Mouse (Mus musculus): Measurements from ENCODE around the gene 0610040J01Rik. TPM values are rescaled to one million over a fixed set of nuclear protein-coding genes. Genes with fewer than 3 reads are reported as not detected.

Gene 0610040J01Rik
- polyA plus RNA-seq, 1 experiment from 2014 or later: 11.8 TPM

DNA sequence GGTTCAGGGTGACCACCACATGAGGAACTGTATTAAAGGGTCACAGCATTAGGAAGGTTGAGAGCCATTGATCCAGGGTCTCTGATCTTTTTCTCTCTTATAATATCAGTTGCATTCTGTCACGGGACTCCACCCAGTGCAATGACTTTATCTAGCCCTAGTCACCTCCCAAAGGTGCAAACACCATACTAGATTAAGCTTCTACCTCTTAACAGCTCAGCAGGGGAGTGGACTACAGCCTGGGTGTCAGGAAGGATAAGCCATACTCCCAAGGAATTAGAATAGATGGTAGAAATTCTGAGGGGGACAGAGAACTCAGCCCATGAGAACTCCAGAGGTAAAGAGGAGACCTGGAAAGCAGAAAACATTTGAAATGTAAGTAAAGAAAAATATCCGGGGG is 25.7 kb downstream of the 0610040J01Rik start:
- no peak for DNase-seq (ENCODE audit: low spot score)
- H3K4me1 ChIP-seq (replicated peaks; ENCODE audit: control insufficient read depth, insufficient read depth, low read length): peaks cover 7% of the 10 kb centered on the region; the same call in 1 of the 2 replicates
- H3K9me3 ChIP-seq (ENCODE audit: control insufficient read depth, low read length): no peaks in the 10 kb centered on the region
- no peaks in the 10 kb centered on the region for H3K36me3 ChIP-seq (ENCODE audit: control insufficient read depth, insufficient read depth, low read length)
- H3K9ac ChIP-seq (ENCODE audit: low read depth, low read length): no peak overlapping the region
- no peaks in the 10 kb centered on the region for H3K27me3 ChIP-seq (replicated peaks; ENCODE audit: control insufficient read depth, insufficient read depth, low read length)
- H3K27ac ChIP-seq (ENCODE audit: low read depth, low read length): no peak overlapping the region
- no peak overlapping the region for H3K4me3 ChIP-seq (ENCODE audit: low read depth, low read length)
- WGBS: 72% methylated on average over 2 of the region's 2 CpGs
- no peak overlapping the region for H3K4me2 ChIP-seq
- peak; percentile 51; the same call in 1 of the 2 replicates for ATAC-seq (replicated peaks; ENCODE audit: low FRiP score)

DNA sequence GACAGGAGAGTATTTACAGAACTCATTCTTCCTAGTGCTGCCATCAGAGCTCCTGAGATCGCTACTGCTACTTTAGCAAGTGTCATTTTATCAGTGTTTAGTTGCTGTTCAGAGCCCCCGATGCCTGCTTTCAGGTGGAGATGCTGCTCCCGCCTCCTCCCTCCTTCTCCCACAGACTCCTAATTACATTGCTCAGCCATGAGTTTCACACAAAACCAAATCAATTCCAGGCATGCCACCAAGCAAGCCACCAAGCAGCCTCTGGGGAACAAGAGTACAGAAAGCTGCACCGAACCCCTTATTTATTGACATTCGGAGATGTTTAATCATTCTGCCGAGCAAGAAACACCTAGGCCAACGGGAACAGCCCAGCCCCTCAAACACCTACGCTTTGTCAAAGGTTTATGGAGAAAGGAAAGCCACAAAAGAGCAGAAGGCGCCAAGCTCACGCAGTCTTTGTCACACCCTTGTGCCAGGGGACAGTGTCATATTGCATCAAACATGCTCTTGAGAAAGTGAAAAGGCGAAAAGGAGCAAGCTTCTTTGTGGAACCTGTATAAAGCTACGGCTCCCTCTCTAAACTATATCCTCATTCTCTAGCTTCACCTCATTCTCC is 27.7 kb downstream of the 0610040J01Rik start:
- Histone ChIP-seq H3K9ac (ENCODE audit: low read depth, low read length) (no peak overlapping the region), H3K27me3 (replicated peaks; ENCODE audit: control insufficient read depth, insufficient read depth, low read length) (no peaks in the 10 kb centered on the region), H3K9me3 (ENCODE audit: control insufficient read depth, low read length) (0 out of 2 replicates have a peak, but pooled peaks cover 2% of the 10 kb centered on the region), H3K4me3 (ENCODE audit: low read depth, low read length) (no peak overlapping the region), H3K4me1 (replicated peaks; ENCODE audit: control insufficient read depth, insufficient read depth, low read length) (peaks cover 7% of the 10 kb centered on the region; the same call in 1 of the 2 replicates), H3K4me2 (no peak overlapping the region), H3K27ac (ENCODE audit: low read depth, low read length) (no peak overlapping the region), H3K36me3 (ENCODE audit: control insufficient read depth, insufficient read depth, low read length) (no peaks in the 10 kb centered on the region)
- no peak for ATAC-seq (replicated peaks; ENCODE audit: low FRiP score)
- 71% methylated on average over 12 of the region's 12 CpGs for WGBS
- DNase-seq (ENCODE audit: low spot score): no peak

DNA sequence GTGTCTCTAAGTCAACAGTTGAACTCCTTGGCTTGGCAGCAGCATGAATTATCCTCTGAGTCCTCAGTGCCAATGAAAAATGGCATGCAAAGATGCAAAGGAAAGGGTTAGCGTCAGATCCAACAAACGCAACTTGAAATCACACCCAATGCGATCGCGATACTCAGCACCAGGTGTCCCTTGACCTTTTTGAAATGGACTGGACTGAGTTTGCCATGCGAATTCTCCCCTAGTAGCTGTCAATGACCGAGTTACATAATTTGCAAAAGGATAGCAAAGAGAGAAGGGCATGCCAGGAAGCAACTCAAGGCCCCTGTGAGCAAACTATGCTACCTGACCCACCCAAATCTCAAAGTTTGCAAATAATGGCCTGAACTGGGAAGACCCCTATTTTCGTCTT is 34.9 kb downstream of the 0610040J01Rik start:
- ATAC-seq (replicated peaks; ENCODE audit: low FRiP score) (0 out of 2 replicates have a peak, but pooled peaks have one; percentile 7), DNase-seq (ENCODE audit: low spot score) (no peak)
- Histone ChIP-seq H3K27me3 (replicated peaks; ENCODE audit: control insufficient read depth, insufficient read depth, low read length) (no peaks in the 10 kb centered on the region), H3K9me3 (ENCODE audit: control insufficient read depth, low read length) (peaks cover 8% of the 10 kb centered on the region), H3K4me2 (peak overlapping the region; percentile 12; the same call in 1 of the 2 replicates), H3K36me3 (ENCODE audit: control insufficient read depth, insufficient read depth, low read length) (no peaks in the 10 kb centered on the region; the same call in 1 of the 2 replicates), H3K4me3 (ENCODE audit: low read depth, low read length) (no peak overlapping the region), H3K4me1 (replicated peaks; ENCODE audit: control insufficient read depth, insufficient read depth, low read length) (no peaks in the 10 kb centered on the region), H3K9ac (ENCODE audit: low read depth, low read length) (no peak overlapping the region), H3K27ac (ENCODE audit: low read depth, low read length) (peak overlapping the region; percentile 83)
- 77% methylated on average over 8 of the region's 8 CpGs for WGBS

DNA sequence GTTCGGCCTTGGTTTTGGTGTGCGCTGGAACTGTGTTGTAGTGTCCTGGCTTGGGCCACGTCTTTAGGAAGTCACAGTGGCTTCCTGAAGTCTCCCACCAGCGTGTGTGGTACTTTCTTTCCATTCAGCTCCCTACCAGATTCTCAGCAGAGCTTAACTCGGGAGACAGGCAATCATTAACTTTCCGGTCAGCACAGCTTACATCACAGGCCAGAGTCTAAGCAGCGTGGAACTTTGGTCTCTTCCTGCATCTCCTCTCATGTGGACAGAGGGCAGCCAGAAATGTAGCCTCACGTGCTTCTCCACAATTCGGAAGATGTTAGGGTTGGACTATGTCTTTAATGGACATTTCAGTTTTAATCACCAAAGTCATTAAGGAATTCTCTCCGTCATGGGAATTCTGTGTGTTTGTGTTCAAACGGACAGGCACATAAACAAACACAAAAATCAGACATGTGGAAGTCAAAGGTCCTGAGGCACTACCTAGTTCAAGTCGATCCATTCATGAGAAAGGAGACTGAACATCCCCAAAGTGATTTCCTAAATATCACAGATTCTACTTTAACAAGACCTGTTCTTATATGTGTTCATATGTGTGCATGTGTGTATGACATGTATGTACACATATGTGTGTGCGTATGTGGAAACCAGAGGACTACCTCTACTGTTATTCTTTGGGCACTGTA is 35.5 kb downstream of the 0610040J01Rik start:
- ATAC-seq (replicated peaks; ENCODE audit: low FRiP score): peak; percentile 82
- WGBS: 72% methylated on average over 13 of the region's 13 CpGs
- DNase-seq (ENCODE audit: low spot score): no peak

DNA sequence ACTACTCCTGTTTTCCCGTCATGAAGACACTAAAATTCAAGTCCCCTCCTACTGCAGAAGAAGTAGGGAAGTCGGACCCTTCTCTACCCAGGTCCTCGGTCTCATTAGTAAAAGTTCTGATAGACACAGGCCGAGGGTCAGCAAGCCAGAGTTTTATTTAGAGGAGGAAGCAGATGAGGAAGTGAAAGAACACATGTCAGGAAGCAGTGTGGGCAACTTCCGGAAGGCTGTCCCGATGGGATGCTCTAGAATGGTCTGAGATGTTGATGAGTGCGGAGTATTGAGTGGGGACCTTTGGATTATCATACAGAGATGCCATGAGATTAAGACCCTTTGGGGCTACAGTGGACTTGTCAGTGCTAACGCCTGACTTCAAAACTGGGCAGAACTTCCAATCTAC is 46.7 kb downstream of the 0610040J01Rik start:
- ATAC-seq (replicated peaks; ENCODE audit: low FRiP score) (no peak), DNase-seq (ENCODE audit: low spot score) (no peak)
- H3K4me1 ChIP-seq (replicated peaks; ENCODE audit: control insufficient read depth, insufficient read depth, low read length): no peaks in the 10 kb centered on the region
- H3K9me3 ChIP-seq (ENCODE audit: control insufficient read depth, low read length): no peaks in the 10 kb centered on the region
- no peak overlapping the region for H3K4me2 ChIP-seq
- no peak overlapping the region for H3K27ac ChIP-seq (ENCODE audit: low read depth, low read length)
- no peak overlapping the region for H3K9ac ChIP-seq (ENCODE audit: low read depth, low read length)
- no peaks in the 10 kb centered on the region for H3K36me3 ChIP-seq (ENCODE audit: control insufficient read depth, insufficient read depth, low read length)
- no peak overlapping the region for H3K4me3 ChIP-seq (ENCODE audit: low read depth, low read length)
- 62% methylated on average over 8 of the region's 8 CpGs for WGBS
- no peaks in the 10 kb centered on the region for H3K27me3 ChIP-seq (replicated peaks; ENCODE audit: control insufficient read depth, insufficient read depth, low read length)

More for the DNA sequence above, 35.5 kb downstream of the 0610040J01Rik start:
- H3K9me3 ChIP-seq (ENCODE audit: control insufficient read depth, low read length): peaks cover 8% of the 10 kb centered on the region
- peak overlapping the region; percentile 12; the same call in 1 of the 2 replicates for H3K4me2 ChIP-seq
- H3K9ac ChIP-seq (ENCODE audit: low read depth, low read length): no peak overlapping the region
- no peaks in the 10 kb centered on the region for H3K4me1 ChIP-seq (replicated peaks; ENCODE audit: control insufficient read depth, insufficient read depth, low read length)
- no peaks in the 10 kb centered on the region for H3K27me3 ChIP-seq (replicated peaks; ENCODE audit: control insufficient read depth, insufficient read depth, low read length)
- peak overlapping the region; percentile 83 for H3K27ac ChIP-seq (ENCODE audit: low read depth, low read length)
- H3K4me3 ChIP-seq (ENCODE audit: low read depth, low read length): no peak overlapping the region
- H3K36me3 ChIP-seq (ENCODE audit: control insufficient read depth, insufficient read depth, low read length): no peaks in the 10 kb centered on the region; the same call in 1 of the 2 replicates

DNA sequence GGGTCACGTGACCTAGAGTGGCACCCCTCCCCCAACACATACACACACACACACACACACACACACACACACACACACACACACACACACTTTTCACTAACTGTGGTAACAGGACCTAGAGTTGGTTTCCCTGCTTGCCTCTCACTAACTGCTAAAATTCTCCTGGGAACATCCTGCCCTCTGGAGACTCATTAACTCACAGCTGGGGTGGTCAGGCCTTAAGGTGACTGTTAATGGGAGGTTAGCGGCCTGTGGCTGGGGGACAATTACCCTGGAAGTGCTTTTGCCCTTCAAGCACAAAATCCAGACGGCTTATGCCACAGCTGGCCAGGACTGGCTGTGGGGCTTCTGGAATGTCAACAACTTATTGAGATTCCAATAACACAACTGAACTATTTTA is 55.3 kb downstream of the 0610040J01Rik start:
- Histone ChIP-seq H3K36me3 (ENCODE audit: control insufficient read depth, insufficient read depth, low read length) (no peaks in the 10 kb centered on the region), H3K27ac (ENCODE audit: low read depth, low read length) (no peak overlapping the region), H3K4me3 (ENCODE audit: low read depth, low read length) (no peak overlapping the region), H3K27me3 (replicated peaks; ENCODE audit: control insufficient read depth, insufficient read depth, low read length) (no peaks in the 10 kb centered on the region), H3K9me3 (ENCODE audit: control insufficient read depth, low read length) (no peaks in the 10 kb centered on the region), H3K9ac (ENCODE audit: low read depth, low read length) (no peak overlapping the region), H3K4me1 (replicated peaks; ENCODE audit: control insufficient read depth, insufficient read depth, low read length) (peaks cover 3% of the 10 kb centered on the region; the same call in 1 of the 2 replicates), H3K4me2 (no peak overlapping the region)
- ATAC-seq (replicated peaks; ENCODE audit: low FRiP score) (0 out of 2 replicates have a peak, but pooled peaks have one; percentile 23), DNase-seq (ENCODE audit: low spot score) (no peak)
- 52% methylated on average over 3 of the region's 3 CpGs for WGBS

DNA sequence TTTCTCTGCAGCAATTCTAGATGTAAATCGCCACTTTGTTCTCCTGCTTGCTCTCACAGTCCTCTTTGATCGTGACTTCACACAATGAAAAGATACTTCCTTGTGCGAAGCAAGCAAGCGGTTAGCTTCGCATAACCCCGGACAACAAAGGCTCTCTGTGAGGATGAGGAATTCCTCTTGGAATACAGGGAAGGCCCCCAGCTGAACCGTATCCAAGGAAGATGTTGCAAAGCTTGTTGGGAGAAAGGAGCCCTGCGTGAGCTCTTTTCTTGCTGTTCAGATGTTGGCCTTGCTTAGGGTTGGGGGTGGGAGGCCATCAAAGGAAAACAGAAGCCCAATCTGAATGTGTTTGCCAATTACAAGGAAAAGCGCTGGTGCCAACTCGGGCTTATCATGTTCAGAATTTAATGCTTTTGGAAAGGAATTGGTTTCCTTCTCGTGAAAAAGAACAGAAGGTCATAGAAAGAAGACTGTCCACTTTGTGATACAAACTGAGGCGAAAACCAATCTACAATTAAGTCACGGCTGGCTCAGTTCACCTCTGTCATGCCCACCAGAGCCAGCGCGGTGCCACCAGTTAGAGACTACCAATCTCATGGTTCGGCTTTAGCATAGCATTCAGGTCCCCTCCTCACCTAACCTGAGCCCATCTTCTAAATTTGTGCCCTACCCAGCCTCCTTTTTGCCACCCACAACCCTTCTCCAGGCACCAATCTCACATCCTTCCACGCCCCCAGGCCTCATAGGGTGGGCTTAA is 60.2 kb downstream of the 0610040J01Rik start:
- no peak overlapping the region for H3K4me3 ChIP-seq (ENCODE audit: low read depth, low read length)
- no peak overlapping the region for H3K4me2 ChIP-seq
- H3K27me3 ChIP-seq (replicated peaks; ENCODE audit: control insufficient read depth, insufficient read depth, low read length): no peaks in the 10 kb centered on the region
- no peaks in the 10 kb centered on the region for H3K9me3 ChIP-seq (ENCODE audit: control insufficient read depth, low read length)
- no peak overlapping the region for H3K9ac ChIP-seq (ENCODE audit: low read depth, low read length)
- no peak for DNase-seq (ENCODE audit: low spot score)
- no peak overlapping the region for H3K27ac ChIP-seq (ENCODE audit: low read depth, low read length)
- ATAC-seq (replicated peaks; ENCODE audit: low FRiP score): no peak
- H3K36me3 ChIP-seq (ENCODE audit: control insufficient read depth, insufficient read depth, low read length): no peaks in the 10 kb centered on the region
- 70% methylated on average over 17 of the region's 17 CpGs for WGBS
- no peaks in the 10 kb centered on the region; the same call in 1 of the 2 replicates for H3K4me1 ChIP-seq (replicated peaks; ENCODE audit: control insufficient read depth, insufficient read depth, low read length)

DNA sequence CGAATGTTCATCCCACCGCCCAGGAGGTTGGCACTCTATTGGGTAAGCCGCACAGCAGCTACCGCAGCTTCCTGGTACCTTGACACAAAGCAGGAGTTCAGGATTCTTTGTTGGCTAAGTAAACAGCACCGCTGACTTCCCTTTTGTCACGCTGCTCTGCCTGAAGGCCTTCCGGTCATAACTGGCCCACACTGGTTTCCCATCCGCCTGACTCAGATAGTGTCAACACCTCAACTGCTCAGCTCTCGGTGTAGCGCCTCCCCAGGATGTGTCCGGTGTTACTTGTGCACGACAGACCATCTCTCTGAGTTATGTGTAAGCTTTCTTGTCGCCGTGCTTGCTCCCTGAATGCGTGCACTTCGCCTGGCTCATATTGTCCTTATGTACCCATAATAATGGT is 62.7 kb downstream of the 0610040J01Rik start:
- ATAC-seq (replicated peaks; ENCODE audit: low FRiP score) (peak; percentile 51; the same call in 1 of the 2 replicates), DNase-seq (ENCODE audit: low spot score) (no peak)
- H3K27me3 ChIP-seq (replicated peaks; ENCODE audit: control insufficient read depth, insufficient read depth, low read length): no peaks in the 10 kb centered on the region
- H3K4me1 ChIP-seq (replicated peaks; ENCODE audit: control insufficient read depth, insufficient read depth, low read length): no peaks in the 10 kb centered on the region
- no peaks in the 10 kb centered on the region for H3K9me3 ChIP-seq (ENCODE audit: control insufficient read depth, low read length)
- no peak overlapping the region for H3K9ac ChIP-seq (ENCODE audit: low read depth, low read length)
- no peak overlapping the region; the same call in 1 of the 2 replicates for H3K27ac ChIP-seq (ENCODE audit: low read depth, low read length)
- no peak overlapping the region for H3K4me2 ChIP-seq
- WGBS: 65% methylated on average over 16 of the region's 16 CpGs
- no peaks in the 10 kb centered on the region for H3K36me3 ChIP-seq (ENCODE audit: control insufficient read depth, insufficient read depth, low read length)
- H3K4me3 ChIP-seq (ENCODE audit: low read depth, low read length): no peak overlapping the region

All from liver, embryonic 11.5 days (tissue).